Comparison of ENCODE assay signal across 17 mouse cellular contexts in the genomic region with DNA sequence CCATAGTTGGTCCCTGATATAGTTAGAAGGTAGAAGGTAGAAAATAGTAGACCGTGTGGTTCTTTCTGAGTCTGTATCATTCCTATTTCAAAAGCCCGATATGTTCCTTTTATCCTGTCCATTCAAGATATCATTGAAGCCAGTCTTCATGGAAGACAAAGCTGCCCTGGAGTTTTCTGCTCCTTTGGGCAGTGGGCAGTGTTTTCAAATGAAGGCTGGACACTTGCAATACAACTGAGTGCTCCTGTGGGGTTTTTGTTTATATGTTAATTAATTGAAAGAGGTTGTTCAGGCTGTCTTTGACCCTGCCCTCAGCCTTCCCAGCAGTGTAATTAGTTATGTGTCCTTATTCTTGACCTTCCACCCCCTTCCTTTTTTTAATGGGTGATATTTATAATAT.
DNase-seq lines count a peak whose midpoint lies in the region; ATAC-seq lines count a peak whose summit lies in the region.
"Had no signal": no experiment of that assay in that cellular context is flagged by ENCODE, and none has a peak within 500 bp of the region (broad histone marks: within the 10 kb centered on the region; RNA-seq: fewer than 3 reads in every experiment).

No protein-coding gene starts in this region.

- intact Hi-C loops in heart, postnatal 10 days (cut with DNase I): no loop called here

- peak; percentile 25 for DNase-seq in heart, adult 11 months
- DNase-seq in heart, postnatal 10 days: no peak
- DNase-seq in R1 (ENCODE audit: low read depth, low spot score): peak; percentile 53
- DNase-seq in testis, postnatal 10 days (ENCODE audit: low spot score): no peak
- DNase-seq: adrenal gland, adult 8-10 months; adrenal gland, postnatal 14 days; adrenal gland, postnatal 36 days; B cell, adult 2 months; cerebellum, adult 11-12 months; cerebellum, adult 2 months; cerebellum, adult 9-10 months; cerebellum, postnatal 10 days; cerebellum, postnatal 25 days had no signal

- ATAC-seq in monocyte, adult 5-6 weeks (replicated peaks; ENCODE audit: insufficient number of reproducible peaks, low FRiP score, low TSS enrichment, poor library complexity, severe bottlenecking): no peak
- ATAC-seq: forebrain, embryonic 13.5 days; forebrain, embryonic 15.5 days; Patski had no signal

Comparison
In these comparisons a context has a peak if more than half of its experiments do, and no peak if none do; other contexts are left out.
1. DNase-seq: peak in heart, adult 11 months (single experiment) and R1 (single experiment); none in heart, postnatal 10 days (0 of 2) and testis, postnatal 10 days (single experiment).